Mouse (Mus musculus) lung, postnatal 14 days (tissue): ENCODE results near the gene Actr1b.

ENCODE experiments used
- DNase-seq: peaks from one replicate; pipeline ENCODE4 v3.0.0; 2021

Gene Actr1b

DNA sequence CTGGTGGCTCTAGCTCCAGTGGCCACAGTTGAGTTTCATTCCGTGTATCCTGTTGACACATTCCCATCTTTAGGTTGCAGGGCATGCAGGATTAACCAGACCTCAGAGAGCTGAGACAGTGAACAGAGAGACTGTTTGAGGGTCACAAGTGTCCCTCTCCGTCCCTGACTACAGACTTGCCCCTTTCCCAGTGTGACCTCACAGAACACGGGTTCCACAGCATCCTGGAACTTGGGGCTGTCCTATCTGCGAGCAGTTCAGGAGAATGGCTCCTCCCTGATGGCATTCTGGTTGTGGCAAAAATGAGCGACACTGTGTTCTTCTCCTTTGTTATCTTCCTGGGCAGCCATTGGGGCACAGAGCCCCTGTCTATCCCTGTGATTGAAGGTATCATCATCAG lies at the start of gene Actr1b:
Actr1b (minus strand) TSS at position 112 of the 400 bp plus-strand sequence.
- DNase-seq: no peak

DNA sequence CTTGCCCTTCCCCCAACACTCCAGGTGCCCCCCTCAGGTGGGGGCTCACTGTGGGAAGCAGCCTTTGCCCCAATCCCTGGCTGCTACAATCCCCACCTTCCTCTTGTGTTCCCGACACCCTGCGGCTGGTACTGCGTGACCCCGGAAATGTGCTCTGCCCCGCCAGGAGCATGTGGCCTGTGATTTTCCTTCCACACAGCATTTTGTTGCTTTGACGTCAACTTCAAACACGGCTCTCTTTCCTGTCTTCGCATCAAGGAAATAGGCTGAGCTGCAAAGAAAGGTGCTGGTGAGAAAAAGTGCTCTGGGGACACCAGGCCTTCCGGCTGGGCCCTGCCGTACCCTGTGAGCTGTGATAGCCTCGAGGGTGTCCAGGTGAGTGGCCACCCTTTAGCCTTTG lies 47.3 kb upstream of the Actr1b start, which contains the start of gene Zap70:
Zap70 (plus strand) TSS at position 231 of the 400 bp plus-strand sequence.
- no peak for DNase-seq

DNA sequence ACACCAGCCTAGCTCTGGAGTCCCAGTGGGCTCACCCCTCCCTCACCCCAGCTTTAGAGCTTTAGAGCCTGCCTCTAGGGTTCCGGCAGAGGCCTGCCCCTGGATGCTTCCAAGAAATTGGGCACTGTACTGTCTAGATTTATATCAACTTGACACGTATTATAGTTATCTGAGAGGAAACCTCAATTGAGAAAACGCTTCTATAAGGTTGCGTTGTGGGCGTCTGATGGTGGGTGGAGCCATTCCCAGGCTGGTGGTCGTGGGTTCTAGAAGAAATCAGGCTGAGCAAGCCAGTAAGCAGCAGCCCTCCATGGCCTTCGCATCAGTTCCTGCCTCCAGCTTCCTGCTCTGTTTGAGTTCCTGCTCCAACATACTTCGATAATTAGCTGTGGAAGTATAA lies 46.8 kb upstream of the Actr1b start:
- no peak for DNase-seq

DNA sequence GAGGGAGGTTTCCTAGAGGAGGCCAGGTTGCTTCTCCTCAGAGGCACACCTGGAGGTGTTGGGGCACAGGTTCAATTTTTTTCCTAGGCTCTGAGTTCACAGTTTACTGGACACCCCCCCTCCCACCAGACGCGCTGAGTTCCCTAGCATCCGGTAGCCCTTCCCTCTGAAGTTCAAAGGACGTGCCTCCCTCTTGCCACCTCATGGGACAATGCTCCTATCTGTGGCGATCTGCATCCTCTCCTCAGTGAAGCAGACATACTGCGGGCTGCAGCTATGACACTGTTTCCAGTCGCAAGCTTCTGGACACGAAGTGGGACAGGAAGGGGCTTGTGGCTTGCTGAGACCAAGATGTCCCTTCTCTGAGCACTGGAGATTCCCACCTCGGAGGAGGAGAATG lies 46.2 kb upstream of the Actr1b start:
- DNase-seq: no peak

DNA sequence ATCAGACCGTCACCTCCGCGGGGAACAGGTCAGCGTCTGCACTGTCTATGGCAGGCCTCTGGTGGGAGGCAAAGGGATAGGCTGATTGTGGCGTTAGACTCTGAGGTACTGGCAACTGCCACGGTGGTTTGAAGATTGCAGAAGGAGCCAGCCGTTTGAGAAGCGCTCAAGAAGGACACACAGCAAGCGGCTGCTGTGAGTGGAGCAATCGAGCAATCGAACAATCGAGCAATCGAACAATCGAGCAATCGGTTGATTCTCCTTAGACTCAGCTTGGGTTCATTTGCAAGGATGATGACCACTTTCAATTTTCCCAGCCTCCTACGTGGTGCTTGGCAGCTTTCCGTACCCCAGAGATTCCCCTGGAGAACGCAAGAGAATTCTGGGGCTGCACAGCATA lies 44.9 kb upstream of the Actr1b start:
- DNase-seq: no peak

DNA sequence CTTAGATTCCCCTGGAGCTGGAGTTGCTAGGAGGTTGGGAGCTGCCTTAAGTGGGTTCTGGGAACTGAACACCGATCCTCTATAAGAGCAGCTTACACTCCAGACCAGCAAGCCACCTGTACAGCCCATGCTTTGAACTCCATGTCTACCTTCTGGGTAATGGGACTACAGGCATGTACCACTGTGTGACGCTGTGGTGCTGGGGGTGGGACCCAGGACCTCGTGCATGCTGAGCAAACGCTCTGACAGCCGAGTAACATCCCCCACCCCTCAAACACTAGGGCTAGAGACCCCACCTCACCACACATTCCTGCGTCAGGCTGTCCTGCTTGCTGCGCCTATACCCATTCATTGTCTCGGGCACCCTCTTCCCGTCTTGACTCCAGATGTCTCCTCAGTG lies 44.3 kb upstream of the Actr1b start:
- DNase-seq: no peak

DNA sequence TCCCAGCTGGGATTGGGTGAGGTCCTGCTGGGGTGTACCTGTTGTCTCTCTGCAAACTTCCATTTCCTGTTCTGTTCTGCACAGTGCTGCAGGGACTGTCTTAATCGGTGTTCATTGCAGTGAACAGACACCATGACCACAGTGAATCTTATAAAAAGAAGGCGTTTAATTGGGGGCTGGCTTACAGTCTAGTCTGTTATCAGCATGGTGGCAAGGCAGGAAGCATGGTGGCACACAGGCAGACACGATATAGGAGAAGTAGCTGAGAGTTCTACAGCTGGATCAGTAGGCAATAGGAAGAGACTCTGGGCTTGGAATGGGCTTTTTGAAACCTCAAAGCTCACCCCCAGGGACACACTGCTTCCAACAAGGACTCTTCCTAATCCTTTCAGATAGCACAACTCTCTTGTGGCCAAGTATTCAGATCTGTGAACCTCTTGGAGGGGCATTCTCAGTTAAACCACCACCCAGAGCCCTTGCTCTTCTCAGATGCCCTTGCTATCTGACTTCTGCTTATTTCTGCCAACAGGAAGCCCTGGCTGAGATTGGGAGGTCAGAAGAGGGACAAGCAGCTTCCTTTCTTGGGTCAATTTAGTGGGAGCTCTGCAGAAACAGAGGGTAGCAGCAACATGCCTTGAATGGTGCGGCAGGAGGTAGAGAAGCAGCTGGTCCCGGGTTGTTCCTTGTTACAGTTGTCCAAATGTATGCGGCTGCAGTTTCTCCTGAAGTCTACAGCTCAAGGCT lies 39.9 kb upstream of the Actr1b start:
- DNase-seq: no peak

DNA sequence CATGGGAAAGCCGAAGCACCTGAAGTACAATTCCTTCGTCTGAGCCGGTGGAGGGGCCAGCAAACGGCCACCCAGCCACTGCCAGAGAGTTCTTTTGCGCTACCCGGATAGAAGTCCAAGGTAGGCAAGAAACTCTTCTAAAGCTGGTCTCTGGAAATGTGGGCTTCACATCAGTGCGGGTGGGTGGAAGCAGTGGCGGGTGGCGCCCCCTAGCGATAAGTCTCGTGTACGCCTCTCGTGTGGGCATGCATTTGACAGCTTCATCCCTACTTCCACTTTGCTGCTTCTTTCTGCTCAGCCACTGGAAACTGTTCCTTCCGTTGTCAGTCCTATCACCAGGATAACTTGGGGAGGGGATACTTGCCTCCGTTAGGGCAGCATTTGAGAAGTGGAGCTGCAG lies 32.2 kb upstream of the Actr1b start:
- peak; percentile 48 for DNase-seq

DNA sequence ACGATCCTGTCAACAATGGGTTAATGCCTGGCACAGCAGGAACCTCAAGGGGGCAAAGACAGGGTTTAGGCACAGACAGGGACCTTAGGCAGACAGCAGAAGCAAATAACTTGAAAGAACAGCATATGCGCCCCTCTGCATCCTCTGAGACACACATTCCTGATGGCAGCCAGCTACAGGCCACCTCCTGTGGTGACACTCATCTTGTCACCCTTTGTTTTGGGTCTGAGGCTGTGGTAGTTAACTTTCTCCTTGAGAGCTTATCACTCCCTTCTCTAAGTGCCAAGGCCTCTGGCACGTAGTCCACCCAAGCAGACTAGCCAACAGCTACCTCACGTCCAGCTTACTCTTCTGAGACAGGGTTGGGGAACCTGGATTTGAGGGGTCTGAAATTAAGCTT lies 31.4 kb upstream of the Actr1b start:
- no peak for DNase-seq

DNA sequence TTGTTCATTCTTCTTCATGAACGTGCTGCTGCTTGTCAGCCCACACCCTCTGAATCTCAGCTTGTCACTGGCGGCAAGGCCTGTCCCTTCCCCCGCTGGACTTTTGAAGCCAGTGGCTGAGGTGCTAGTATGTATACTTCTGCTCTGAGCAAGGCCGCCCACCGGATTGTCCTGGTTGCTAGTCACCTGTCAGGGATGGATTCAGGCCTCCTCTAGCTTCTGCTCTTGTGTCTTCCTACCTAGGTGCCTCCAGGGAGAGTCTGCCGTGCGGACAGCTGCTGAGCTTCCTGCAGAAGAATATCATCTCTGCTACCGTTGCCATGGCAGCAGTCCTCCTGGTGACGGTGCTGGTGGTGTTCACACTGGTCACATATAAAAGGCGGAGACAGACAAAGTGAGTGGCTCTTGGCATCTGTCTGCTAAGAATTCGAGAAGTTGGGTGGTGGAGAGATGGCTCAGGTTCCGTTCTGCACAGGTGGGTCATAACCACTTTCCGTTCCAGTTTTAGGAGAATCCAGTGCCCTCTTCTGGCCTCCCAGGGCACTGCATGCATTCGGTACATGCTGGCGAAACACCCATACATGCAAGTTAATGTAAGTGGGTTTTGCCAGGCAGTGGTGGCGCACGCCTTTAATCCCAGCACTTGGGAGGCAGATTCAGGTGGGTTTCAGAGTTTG lies 30.2 kb upstream of the Actr1b start:
- peak; percentile 77 for DNase-seq

DNA sequence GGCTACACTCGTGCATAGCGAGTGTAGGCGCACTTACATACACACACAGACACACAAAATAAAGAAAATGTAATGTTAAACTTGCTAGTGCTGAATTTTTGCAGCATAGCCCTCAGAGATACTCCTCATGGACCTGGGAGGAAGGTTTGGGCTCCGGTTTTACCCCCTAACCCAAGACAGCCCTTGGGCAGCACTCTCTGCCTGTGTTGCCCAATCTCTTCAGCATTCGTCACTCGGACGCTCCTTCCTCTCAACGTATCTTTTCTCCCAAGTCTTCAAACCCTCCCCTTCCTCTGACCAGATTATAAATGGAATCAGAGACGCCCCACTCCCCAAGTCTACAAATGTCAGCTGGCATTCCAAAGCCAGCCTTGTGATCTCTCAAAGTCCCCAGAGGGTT lies 28.8 kb upstream of the Actr1b start:
- no peak for DNase-seq

DNA sequence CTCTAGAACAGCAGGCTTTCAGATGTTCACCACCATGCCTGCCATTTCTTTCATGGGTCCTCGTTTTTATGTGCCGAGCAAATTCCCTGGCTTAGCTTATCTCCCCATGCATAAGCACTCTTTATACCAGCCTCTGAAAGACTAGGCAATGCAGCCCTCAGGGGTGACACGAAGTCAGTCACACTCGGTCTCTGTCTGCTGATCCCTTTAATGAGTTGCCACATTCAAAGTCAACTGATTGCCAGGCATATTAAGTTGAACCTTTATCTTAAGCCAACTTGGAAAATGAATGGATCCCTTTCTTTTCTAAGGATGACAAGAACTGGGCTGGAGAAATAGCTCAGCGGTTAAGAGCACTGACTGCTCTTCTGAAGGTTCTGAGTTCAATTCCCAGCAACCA lies 25.0 kb upstream of the Actr1b start:
- DNase-seq: no peak

DNA sequence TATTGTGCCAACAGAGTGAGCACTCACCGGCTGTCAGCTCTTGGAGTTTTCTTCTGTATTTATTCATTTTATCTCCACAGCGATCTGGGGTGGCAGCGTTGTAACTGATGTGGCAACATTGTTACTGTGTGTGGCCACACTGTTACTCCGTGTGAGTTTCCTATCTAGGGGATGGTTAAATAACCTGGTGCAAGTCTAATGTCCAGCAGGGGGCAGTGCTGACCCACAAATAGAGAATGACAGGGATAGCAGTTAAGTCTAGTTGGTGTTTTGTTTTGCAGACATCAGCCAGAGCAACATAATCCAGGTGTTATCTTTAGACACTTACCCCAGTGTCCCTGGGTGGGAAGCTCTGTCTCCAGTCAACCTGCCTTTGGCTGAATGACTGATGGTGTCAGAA lies 23.1 kb upstream of the Actr1b start:
- peak; percentile 90 for DNase-seq

DNA sequence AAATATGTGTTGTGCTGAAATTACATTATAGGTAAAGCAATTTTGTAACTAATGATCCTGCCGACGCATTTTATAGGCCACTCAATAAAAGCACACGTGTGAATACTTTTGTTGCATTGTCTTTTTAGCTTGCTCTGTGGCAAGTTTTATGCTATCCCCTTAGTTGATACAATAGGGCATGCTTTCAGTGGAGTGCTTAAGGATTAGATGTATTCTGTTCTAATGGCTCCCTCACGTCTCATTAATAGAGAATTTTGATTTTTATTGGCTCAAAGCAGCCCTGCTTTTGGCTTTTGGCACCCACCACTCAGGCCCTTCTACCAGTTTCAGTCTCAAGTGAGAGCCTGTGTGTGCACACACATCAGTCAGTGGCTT lies 9.8 kb upstream of the Actr1b start:
- no peak for DNase-seq

DNA sequence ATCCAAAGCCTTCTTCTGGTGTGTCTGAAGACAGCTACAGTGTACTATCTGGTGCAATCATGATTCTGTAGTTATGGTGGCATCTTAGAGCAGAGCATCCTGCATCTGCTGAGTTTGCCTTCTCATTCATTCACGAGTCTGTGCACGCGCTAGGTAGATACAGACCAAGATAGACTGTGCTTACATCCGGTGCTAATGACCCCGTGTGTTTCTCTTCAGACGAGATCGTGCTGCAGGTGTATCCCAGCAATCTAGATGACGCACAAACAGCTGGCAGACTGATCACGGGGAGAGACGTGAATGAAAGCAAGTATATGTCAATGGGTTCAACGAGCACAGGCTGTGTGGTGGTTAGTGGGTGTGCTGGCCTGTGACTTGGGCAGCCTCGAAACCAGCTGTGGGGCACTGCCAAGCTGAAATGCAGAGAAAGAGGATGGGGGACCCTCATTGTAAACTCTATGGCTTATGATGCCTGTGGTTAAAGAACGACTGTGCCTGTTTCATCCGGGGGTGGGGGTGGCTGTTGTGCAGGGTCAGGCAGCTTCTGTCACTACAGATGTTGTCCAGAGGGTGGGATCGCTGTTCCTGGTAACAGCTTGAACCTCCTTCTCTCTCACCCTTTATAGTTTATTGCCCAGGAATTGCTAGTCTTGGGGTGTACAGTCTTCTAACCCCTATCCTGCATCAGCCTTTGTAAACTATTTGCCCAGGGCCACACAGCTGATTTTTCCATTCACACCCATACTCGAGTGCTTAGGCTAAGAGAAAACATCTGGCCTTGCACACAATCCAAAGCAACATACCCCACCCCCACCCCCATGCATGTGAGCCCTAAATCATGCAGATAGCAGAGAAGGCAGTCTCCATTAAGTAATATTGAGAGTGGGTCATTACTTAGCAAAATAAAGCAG lies 9.2 kb upstream of the Actr1b start:
- DNase-seq: no peak

DNA sequence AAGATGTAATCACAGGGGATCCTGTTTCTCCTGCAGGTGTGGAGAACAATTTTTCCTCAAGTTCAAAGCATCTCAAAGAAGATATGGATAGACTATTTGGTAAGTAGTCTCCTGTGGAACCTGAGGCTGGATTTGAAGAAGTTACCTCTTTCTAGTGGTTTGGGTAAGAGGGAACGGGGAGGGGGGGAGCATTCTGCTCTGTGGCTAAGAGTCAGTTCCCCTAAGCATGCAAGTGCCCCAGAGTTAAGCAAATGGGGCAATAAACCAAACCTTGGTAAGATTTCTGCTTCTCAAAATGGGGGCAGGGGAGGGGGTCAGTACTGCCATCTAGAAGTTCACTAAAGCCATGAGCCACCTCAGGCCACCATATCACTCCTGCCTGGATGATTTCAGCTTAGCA lies 4.6 kb upstream of the Actr1b start:
- DNase-seq: no peak

DNA sequence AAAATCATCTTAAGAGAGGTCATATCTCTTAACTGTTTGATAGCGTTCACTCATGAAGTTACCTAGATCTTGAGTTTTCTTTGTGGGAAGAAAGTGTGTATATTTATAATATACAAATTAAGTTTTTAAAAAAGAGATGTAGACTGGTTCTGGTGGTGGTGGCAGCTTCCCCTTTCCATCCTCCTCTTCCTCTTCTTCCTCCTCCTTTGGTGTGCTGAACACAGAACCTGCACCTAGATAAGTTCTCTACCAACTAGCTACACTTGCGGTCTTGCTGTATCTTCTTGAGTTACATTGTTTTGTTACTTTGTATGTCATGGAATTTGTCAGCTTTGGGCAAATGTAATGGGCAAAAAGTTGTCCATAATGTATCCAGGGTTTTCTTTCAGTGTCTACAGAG lies 3.1 kb downstream of the Actr1b start:
- no peak for DNase-seq

DNA sequence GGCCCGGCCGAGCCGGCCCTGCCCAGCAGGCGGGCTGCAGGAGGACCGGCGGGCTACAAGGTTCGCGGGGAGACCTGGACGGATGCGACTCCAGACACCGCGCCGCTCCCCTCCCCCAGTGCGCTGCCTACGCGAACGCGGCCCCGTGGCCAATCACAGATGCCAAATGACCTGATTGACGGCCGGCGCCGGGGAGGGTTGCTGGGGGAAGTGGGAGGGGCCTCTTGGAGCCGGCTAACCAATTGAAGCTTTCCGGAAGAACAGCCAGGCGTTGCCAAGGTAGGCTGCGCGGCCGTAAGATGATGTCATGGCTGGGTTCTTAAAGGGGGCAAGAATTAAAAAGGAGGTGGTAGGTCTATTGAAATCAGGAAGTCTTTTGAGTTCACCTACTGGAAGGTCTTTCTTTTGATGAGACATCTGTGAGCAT lies 4.4 kb downstream of the Actr1b start, which contains the start of gene 4933424G06Rik:
4933424G06Rik (plus strand) TSS at position 296 of the 427 bp plus-strand sequence.
- peak; percentile 99 for DNase-seq

DNA sequence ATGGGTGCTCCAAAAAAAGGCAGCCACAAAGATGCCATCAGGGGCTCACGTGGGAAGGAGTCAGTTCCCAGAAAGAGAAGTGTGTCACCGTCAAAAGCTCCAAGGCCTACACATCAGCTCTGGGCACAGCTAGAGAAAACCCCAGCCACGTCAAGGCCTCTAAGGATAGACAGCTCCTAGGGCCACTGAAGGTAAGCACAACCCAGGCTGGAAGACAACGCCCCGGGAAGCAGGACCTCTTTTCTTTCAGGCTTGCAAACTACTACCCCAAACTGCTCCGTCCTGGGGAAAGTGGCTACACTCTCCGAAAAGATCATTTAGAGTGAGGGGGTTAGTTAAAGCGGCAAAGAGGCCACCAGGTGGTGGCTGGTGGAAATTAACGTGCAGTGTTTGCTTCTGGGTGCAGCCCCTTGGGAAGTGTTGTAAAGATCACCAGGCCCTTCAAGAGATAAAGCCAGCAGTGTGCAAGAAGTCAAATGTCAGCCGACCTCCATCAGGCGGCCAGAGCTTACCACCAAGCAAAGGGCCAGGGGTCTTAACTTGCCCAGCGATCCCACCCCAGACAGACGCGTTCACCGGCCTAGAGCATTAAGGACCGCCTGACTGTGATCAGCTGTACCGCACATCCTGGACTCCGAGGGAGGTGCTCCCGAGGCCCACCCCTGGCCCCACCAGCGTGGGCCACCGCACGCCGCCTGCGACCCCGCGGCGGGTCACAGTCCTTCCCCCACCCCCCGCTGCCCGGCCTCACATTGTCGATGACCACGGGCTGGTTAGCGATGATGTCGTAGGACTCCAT lies 5.0 kb downstream of the Actr1b start:
- DNase-seq: peak; percentile 30

DNA sequence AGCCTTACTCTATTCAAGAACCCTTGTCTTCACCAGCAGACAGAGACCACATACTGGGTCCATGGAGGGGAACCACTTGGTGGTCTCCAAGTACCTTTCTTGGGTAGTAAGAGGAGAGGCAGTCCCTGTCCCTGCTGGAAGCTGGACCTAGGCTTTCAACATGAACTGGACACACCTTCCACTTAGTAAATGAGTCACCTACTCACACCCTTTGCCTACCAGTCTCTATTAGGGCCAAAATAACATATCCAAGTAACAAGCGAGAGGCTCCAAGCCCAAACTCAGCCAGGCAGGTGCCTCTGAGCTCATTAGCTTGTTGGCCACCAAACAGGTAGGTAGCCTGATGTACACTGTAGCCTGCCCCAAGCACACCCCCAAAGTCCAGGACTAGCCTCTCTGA lies 5.6 kb downstream of the Actr1b start:
- DNase-seq: no peak

DNA sequence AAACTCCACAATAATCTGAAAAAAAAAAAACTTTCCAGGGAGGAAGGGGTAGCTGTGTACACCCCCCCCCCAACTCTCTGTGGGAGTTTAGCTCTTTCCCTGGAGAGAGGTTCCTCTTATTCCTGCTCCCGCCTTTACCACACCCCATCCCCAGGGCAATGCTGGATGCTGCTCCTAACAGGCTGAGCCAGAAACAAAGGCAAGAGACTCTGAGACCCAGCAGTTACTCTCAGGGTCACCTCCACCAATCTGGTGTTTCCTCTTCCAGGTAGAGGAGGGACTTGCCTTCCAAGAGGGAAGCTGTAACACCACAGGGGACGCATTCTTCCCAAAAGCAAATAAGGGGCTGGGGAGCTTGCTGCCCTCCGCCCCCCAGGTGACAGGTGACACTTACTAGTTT lies 6.4 kb downstream of the Actr1b start:
- DNase-seq: no peak

DNA sequence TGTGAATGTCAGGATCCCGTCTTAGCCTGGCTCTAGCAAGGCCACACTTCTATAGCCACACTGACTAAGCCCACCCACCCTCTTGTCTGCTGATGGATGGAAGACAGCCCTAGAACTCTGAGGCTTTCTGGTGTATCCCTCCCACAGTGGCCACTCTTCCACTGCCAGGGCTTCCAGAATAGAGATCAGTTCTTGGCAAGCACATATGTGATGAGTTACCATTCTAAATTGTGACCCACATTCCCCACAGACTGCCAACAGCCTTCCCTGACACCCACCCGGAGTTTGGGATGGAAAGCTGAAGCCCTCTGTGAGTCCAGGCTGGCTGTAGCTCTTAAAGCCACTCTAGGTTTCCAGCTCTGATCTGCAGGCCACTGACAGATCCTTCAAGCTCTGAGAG lies 7.1 kb downstream of the Actr1b start:
- DNase-seq: no peak

DNA sequence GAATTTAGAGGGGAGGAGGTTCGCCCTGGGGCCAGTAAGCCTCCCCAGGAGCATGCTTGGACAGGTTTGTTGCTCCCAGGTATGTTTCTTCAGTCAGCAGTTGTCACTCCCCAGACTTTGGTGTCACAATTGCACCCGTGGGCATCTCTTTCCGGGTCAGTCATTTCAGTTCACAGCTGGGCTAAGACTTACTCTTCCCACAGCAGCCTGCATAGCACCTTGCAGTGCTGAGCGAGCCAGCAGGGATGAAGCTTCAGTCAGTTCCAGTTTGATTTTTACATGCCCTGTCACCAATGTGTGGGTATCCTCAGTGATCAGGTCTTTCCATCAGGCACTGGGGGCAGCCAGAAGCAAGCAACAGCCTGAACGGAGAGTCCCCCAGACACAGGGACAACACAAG lies 17.2 kb downstream of the Actr1b start:
- no peak for DNase-seq
